8 mouse cellular contexts compared by ENCODE assay signal in the genomic region with DNA sequence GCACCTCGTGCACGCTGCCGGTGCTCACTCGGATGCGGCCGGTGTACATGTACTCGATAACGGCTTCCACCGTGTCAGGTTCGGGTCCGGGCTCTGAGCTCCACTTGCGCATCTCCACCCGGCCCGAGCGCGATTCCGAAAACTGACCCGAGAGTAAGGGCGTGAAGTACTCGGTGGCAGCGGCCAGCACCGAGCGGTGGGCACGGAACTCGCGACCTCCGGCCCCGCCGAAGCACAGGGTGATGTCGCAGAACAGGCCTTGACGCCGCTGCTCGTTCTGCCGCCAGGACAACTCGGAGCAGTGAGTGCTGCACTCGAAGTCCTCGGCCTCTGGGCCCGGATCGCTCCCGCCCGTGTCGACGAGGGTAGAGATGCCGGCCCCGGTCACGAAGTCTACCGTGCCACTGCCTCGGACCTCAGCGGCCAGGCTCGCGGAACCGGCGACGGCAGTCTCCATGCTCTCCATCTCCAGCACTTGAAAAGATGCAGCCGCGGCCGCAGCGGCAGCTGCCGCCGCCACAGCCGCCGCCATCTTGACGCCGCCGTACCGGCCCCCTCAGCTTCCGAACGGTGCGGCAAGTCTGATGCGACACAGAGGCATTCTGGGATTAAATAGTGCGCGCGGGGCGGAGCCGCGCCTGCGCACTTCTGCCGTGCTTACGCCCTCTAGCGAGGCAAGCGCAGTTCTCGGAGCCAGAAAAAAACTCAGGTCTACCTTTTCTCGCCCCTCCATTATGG. TPM values are rescaled to one million over a fixed set of nuclear protein-coding genes. Genes with fewer than 3 reads are reported as not detected.
DNase-seq lines count a peak whose midpoint lies in the region; ATAC-seq and TF ChIP-seq lines count a peak whose summit lies in the region.

A gene (minus strand): TSS at position 545 of the 738 bp plus-strand sequence.

- H3K27me3 ChIP-seq in ES-Bruce4 (ENCODE audit: control insufficient read depth, insufficient read depth, low read length, poor library complexity, severe bottlenecking): no peaks in the 10 kb centered on the region
- no peaks in the 10 kb centered on the region for H3K27me3 ChIP-seq in forebrain, embryonic 14.5 days (replicated peaks; ENCODE audit: control insufficient read depth, insufficient read depth, low read length)
- no peaks in the 10 kb centered on the region for H3K27me3 ChIP-seq in neural tube, embryonic 15.5 days (replicated peaks)

- DNase-seq in forebrain, embryonic 14.5 days (ENCODE audit: low spot score): peak; percentile 96
- DNase-seq in heart, postnatal 14 days: peak; percentile 92 to 93
- peak; percentile 91 for DNase-seq in layer of hippocampus, adult 11-12 months (ENCODE audit: low spot score)
- DNase-seq in lung, adult 18-20 months: peak; percentile 88 to 91
- DNase-seq in testis, postnatal 14 days (ENCODE audit: low spot score): peak; percentile 93

- intact Hi-C loops in heart, postnatal 14 days (cut with DNase I): loop anchor here (1.0 to 2.0 kb wide), 2 partner anchors 46 to 110 kb away; no protein-coding TSS in a partner anchor

- peak; percentile 73 for TF ChIP-seq POLR2A in ES-Bruce4 (IDR thresholded peaks at IDR 0.05; ENCODE audit: insufficient read depth, low read length)

- no peaks in the 10 kb centered on the region for H3K4me1 ChIP-seq in ES-Bruce4 (ENCODE audit: control insufficient read depth, insufficient read depth, low read length)
- peaks cover 17% of the 10 kb centered on the region for H3K4me1 ChIP-seq in forebrain, embryonic 14.5 days (ENCODE audit: control insufficient read depth, insufficient read depth, low read length)
- H3K4me1 ChIP-seq in neural tube, embryonic 15.5 days: peaks cover 27% of the 10 kb centered on the region

- under 1% methylated on average over 82 of the region's 83 CpGs for WGBS in forebrain, embryonic 14.5 days
- WGBS in neural tube, embryonic 15.5 days: 0% methylated on average over 82 of the region's 83 CpGs

- peak; percentile 79 for TF ChIP-seq CTCF in ES-Bruce4 (IDR thresholded peaks at IDR 0.05; ENCODE audit: low read depth, low read length)

- peak within 1 kb of the TSS; percentile 37; the same call in 1 of the 2 replicates for H3K27ac ChIP-seq in ES-Bruce4 (ENCODE audit: insufficient read depth, low read length)
- peak within 1 kb of the TSS; percentile 81 for H3K27ac ChIP-seq in forebrain, embryonic 14.5 days (ENCODE audit: low read depth, low read length)
- peak within 1 kb of the TSS; percentile 92 for H3K27ac ChIP-seq in neural tube, embryonic 15.5 days (replicated peaks)

- peaks cover 23% of the 10 kb centered on the region for H3K36me3 ChIP-seq in ES-Bruce4 (ENCODE audit: control insufficient read depth, insufficient read depth, low read length, poor library complexity, severe bottlenecking)
- peaks cover 18% of the 10 kb centered on the region for H3K36me3 ChIP-seq in forebrain, embryonic 14.5 days (ENCODE audit: control insufficient read depth, insufficient read depth, low read length)
- peaks cover 16% of the 10 kb centered on the region for H3K36me3 ChIP-seq in neural tube, embryonic 15.5 days

- peak within 1 kb of the TSS; percentile 85 for H3K9ac ChIP-seq in ES-Bruce4 (ENCODE audit: low read depth, poor library complexity, severe bottlenecking)
- peak within 1 kb of the TSS; percentile 85 for H3K9ac ChIP-seq in forebrain, embryonic 14.5 days (ENCODE audit: low read length)
- H3K9ac ChIP-seq in neural tube, embryonic 15.5 days (replicated peaks): peak within 1 kb of the TSS; percentile 93

- H3K4me3 ChIP-seq in ES-Bruce4 (ENCODE audit: low read depth, low read length): peak within 1 kb of the TSS; percentile 92
- H3K4me3 ChIP-seq in forebrain, embryonic 14.5 days (ENCODE audit: low read depth, low read length): peak within 1 kb of the TSS; percentile 95
- H3K4me3 ChIP-seq in neural tube, embryonic 15.5 days (replicated peaks): peak within 1 kb of the TSS; percentile 91

- H3K9me3 ChIP-seq in ES-Bruce4 (replicated peaks; ENCODE audit: control insufficient read depth, insufficient read depth, low read length, poor library complexity, severe bottlenecking): no peaks in the 10 kb centered on the region
- no peaks in the 10 kb centered on the region for H3K9me3 ChIP-seq in forebrain, embryonic 14.5 days (replicated peaks; ENCODE audit: control insufficient read depth, low read length)
- no peaks in the 10 kb centered on the region for H3K9me3 ChIP-seq in neural tube, embryonic 15.5 days (replicated peaks)

- ATAC-seq in cerebellum, adult (ENCODE audit: insufficient number of reproducible peaks, low FRiP score, low TSS enrichment): peak; percentile 78; the same call in 1 of the 2 replicates
- ATAC-seq in forebrain, embryonic 14.5 days: peak; percentile 93
- peak; percentile 92 for ATAC-seq in neural tube, embryonic 15.5 days (ENCODE audit: low FRiP score)

- no peak for TF ChIP-seq EP300 in ES-Bruce4 (IDR thresholded peaks at IDR 0.05; ENCODE audit: insufficient read depth, low read depth, low read length)

- H3K4me2 ChIP-seq in forebrain, embryonic 14.5 days (ENCODE audit: low read length): peak within 1 kb of the TSS; percentile 82
- H3K4me2 ChIP-seq in neural tube, embryonic 15.5 days: peak within 1 kb of the TSS; percentile 61

RNA-seq across cellular contexts. Expression of the gene that starts here (rescaled TPM):
- 18.4 and 19.6 TPM in 2 replicates for polyA plus RNA-seq in ES-Bruce4 (2011; ENCODE audit: insufficient read depth, insufficient read length, low read depth, missing spikeins)
- 15.2 and 19.8 TPM in 2 replicates for polyA plus RNA-seq in forebrain, embryonic 14.5 days (2014; fragmentation: Nextera tagmentation; extraction: Ambion mirVana)
- total RNA-seq in heart, postnatal 14 days (2021): 10 to 100 TPM; 12.2 to 13.4 TPM
- 9.1 and 10.1 TPM in 2 replicates for polyA plus RNA-seq in neural tube, embryonic 15.5 days (2015; fragmentation: Nextera tagmentation; extraction: Ambion mirVana)

Comparison
In these comparisons a context has a peak if more than half of its experiments do, and no peak if none do; other contexts are left out.
1. Peak in every context shown above with its lines: DNase-seq, ATAC-seq, H3K4me3 ChIP-seq and H3K27ac ChIP-seq.
2. H3K27ac ChIP-seq: peak in every context shown above with its lines; median percentile 92 in neural tube, embryonic 15.5 days; 81 in forebrain, embryonic 14.5 days; 37 in ES-Bruce4.